Mouse (Mus musculus) lung, postnatal 10 days (tissue): ENCODE results near the gene B4galt5.

Source experiments
- DNase-seq: peaks from one replicate; pipeline ENCODE4 v3.0.0; 2021

Gene B4galt5

DNA sequence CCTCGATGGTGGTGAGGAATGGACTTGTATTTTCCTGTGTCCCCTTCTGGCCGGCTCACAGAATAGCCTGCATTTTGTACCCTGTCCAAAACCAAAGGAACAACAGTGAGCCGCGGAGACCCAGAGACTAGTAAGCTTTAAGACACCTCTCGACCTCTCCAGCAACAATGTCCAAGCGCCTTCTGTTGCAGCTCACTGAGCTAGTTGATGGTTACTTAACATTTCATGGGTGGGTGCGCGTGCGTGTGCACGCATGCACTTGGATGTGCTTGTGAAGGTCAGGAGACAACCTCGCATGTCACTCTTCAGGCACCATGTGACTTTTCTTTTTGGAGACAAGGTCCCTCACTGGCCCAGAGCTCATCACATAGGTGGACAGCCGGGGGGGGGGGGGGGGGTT lies 47.0 kb downstream of the B4galt5 start:
- DNase-seq: peak; percentile 1

GRCm38 (mm10) chr2:167301601-167302000 lies 47.4 kb downstream of the B4galt5 start:
- DNase-seq: no peak

DNA sequence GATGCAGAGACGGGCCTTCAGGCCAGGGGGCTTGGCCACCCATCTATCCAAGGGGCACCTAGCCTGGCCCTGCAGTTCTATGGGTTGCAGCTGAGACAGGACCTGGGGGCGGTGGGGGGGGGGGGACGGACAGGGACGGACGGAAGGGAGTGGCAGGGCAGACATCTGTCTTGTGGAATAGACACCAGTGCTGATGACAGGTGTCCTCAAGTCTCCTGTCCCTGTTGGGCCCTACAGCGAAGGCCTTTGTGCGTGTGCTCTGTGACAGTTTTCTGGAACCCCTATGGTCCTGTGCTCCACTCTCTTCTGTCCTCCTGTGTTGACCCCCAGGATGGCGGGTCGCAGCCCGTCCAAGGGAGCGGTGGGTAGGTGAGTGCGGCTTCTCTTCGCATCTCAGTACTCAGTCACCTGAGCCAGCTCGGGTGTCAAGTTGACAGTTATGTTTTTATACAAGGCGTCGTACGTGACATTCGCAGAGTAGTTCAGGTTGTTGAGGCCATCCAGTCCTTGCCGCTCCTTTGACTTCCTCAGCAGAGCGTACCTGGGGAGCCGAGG lies 48.0 kb downstream of the B4galt5 start:
- DNase-seq: peak; percentile 0

GRCm38 (mm10) chr2:167299861-167300667 lies 48.9 kb downstream of the B4galt5 start:
- peak; percentile 32 for DNase-seq

GRCm38 (mm10) chr2:167298729-167299705 lies 50.0 kb downstream of the B4galt5 start:
- DNase-seq: no peak

GRCm38 (mm10) chr2:167297985-167298384 lies 51.0 kb downstream of the B4galt5 start:
- no peak for DNase-seq

DNA sequence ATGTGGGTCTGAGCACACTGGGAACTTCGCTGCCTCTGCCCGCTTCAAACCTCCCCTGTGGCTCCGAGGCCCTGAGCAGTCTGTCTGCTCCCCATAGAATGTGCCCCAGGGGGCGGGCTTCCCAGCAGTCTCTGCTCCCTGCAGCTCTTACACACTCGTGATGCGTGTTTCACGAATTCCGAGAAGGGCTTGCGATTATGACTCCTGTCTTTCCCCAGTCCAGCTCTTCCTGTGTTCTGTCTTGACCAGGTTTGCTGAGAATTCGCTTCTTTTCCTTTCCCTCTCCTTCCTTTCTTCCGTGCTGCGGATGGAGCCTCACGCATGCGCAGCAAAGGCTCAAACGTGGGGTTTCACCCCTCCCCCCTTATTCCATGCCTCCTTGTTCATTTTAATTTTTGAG lies 54.1 kb downstream of the B4galt5 start:
- DNase-seq: peak; percentile 9

DNA sequence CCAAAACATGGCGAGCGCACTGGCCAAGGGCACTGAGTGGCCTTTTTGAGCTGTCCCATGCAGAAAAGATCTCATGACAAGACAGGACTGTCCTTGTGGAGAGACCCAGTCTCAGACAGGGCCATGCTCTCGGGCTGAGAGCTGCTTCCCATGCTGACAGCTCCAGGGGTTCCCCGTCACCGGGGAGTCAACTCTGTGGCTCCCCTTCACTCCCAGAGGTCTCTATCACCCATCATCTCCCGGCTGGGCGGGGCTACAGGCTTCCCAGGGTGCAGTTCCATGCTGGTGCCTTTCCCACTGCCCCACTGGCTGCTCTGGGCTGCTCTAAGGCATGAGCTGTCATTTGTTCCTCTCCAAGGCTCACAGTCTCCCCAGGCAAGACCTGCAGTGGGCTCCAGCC lies 54.8 kb downstream of the B4galt5 start:
- peak; percentile 2 for DNase-seq

GRCm38 (mm10) chr2:167293289-167294085 lies 55.5 kb downstream of the B4galt5 start:
- peak; percentile 35 for DNase-seq

- DNase-seq: peak; percentile 13
These were observed 56.1 kb downstream of the B4galt5 start for GRCm38 (mm10) chr2:167292854-167293253.

- DNase-seq: peak; percentile 48
These were observed 56.8 kb downstream of the B4galt5 start for GRCm38 (mm10) chr2:167292151-167292591.

- DNase-seq: no peak
These were observed 57.3 kb downstream of the B4galt5 start for GRCm38 (mm10) chr2:167291656-167292055.

- peak; percentile 1 for DNase-seq
These were observed 67.5 kb downstream of the B4galt5 start for GRCm38 (mm10) chr2:167281461-167281860.

DNA sequence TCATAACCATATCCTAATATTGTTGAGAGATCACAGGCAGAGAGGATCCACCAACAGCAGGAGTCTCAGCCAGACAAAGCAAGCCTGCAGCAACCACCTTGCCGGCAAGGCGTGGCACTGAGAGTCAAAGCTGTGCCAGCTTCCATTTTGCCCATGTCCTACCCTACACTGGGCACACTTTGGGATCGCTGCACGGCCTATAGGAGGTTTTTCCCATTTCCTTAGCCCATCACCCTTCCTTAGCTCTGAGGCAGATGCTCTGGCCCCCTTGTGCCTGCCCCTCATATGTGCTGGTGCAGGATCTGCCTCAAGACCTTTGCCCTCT lies 68.0 kb downstream of the B4galt5 start:
- no peak for DNase-seq

DNA sequence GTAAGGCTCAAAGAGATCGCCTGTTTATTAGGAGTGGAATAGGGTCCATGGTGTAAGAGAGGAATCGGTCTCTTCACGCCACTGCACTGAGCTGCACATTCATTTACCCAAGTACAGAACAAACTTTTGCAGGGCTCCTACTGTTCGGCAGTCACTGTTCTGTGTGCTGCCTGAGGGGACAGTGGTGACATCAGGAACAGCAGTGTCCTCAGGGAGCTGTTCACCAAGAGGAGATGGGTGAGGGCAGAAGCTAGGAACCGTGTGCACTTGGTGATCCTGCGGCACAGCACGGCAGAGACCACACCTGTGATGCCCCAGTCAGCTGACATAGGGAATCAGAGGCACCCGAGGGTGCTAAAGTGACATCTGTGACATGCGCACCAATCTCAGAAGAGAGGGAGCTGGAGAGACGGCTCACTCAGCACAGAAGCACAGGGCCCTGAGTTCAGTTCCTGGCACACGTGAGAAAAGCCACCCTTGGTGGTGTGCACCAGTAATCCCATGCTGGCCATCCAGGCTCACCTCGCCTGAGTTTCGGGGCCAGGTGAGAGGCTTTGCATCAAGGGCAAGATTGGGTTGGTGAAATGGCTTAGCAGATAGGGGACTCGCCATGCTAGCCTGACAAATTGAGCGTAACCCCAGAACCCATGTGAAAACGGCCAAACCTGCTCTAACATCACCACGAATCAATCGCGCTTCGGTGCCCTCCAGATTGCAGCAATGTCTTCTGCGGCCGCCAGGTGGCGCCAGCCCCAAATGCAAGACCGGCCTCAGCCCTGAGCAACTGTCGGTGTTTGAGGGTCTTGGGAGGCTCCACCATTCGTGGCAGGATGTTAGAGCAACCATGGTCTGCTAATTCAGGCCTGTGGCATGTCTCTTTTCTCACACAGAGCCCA lies 68.6 kb downstream of the B4galt5 start:
- DNase-seq: peak; percentile 84

DNA sequence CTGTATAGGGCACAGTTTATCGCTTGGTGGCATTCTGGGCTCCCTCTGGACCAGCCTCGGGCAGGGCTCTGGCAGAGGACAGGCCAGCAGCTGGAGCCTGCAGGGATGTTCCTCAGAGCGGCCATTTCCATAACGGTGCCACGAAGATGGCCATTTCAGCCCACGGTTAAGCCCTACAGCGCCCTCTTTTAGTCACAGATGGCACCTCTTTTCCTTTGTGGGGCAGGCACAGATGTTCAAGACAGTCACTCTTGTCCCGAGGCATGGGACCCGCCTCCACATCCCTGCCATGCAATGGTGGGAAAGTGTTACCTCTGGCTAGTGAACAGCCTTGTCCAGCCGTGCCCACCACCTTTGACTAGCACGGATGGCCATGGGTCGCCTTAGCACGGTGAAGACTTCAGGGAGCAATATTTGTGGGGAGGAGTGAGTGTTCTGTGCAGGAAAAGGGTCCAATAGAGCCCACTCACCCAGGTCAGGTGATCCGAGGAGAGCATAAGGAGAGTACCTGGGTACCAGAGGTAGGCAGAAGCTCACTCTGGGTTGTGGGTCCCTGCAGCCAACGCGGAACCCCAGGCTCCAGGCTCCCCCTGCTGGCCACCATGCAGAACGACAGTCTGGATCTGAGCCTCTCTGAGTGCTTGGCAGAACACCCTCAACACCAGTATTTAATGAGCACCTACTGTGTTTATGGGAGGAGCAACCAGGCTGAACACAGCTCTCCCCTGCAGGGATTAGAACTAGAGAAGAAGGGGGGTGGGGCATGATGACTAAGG lies 70.0 kb downstream of the B4galt5 start:
- DNase-seq: peak; percentile 71

DNA sequence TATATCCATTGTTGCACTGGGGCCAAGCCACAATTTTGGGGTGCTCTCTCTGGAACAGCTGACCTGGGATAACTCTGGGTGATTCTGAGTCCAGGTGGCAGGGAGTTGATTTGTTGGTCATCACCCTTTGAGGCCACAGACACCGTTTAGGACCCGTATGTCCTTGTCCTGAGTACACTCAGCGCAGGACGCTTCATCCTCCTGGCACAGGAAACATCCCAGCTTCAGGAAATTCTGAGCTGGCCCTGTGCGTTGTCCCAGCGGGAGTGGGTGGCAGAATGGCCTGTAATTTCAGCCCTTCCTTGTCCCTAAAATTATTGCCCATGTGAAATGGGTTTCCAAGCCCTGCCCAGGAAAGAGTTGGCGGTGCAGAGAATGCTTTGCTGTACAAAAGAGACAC lies 71.0 kb downstream of the B4galt5 start:
- DNase-seq: peak; percentile 8

- peak; percentile 29 for DNase-seq
These were observed 72.0 kb downstream of the B4galt5 start for GRCm38 (mm10) chr2:167277026-167277425.

GRCm38 (mm10) chr2:167275856-167276255 lies 73.1 kb downstream of the B4galt5 start:
- DNase-seq: peak; percentile 2

DNA sequence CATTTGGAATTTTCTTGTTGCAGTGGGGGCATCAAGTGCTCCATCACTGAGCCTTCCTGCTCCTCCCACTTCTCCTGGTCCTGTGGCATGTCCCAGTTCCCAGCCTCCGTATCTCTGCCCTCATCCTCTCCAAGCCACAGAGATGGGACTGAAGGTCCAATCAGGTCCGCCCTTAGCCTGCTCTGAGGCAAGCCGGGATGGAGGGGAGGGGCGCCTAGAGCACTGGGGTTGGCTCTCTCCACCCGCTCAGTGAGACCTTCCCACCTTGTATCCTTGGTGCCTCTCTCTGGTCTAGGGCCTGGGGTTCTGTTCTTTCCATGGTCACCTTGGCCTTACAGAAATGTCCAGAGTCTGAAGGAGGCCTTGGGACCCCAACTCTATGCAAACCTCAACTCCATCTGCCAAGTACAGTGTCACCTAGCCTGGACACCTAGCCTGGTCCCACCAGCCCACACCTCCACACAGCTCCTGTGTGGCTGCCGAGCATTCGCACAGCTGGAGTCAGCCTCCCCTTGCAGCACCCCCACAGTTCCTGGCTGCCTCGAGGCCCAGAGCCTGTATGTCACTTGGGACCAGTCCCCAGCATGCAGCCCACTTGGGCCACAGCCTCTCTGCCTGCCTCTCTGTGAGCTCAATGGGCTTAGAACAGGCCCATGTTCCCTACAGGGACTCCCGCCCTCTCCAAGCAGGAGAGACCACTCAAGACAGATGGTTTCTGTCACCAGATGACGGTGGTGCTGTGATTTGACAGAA lies 74.1 kb downstream of the B4galt5 start:
- DNase-seq: peak; percentile 1
